Mouse (Mus musculus): Measurements from ENCODE around the gene Sv2c.

DNA sequence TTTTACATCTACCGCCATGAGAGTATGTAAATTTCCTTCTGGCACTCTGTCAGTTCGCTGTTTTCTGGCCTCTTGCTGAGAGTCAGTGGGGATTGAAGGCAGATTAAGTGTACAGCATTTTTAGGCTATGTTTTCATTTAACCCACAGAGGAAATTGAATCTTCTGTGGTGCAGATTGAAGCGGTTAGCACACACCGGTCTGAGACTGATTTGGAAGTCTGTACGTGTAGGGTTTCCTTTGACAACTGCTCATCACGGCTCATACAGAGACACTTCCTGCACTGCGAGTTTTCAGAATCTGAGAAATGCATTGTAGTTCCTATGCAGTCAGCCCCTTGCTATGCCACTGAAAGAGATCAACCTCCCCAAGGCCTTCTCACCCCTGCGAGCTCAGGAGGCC, 168.2 kb downstream of the Sv2c start:
- no peak for TF ChIP-seq CTCF (IDR thresholded peaks at IDR 0.05; ENCODE audit: extremely low read depth, insufficient read depth, insufficient read length, insufficient replicate concordance)
- TF ChIP-seq POLR2A (IDR thresholded peaks at IDR 0.05; ENCODE audit: low read depth, low read length): no peak

All from spleen, adult 2 months (tissue).